Mouse (Mus musculus) brain, adult 2 months (tissue): Measurements from ENCODE around the gene Tnrc6b.
"Not testable (repeated sequence)": the region's sequence is repeated elsewhere in the genome, so short reads cannot be mapped to it uniquely, and the experiment has no call there.

ENCODE experiments used
- DNase-seq: peaks from one replicate; pipeline ENCODE4 v3.0.0; 2011; ENCODE audit warnings: low read depth, low spot score

The Tnrc6b gene

DNA sequence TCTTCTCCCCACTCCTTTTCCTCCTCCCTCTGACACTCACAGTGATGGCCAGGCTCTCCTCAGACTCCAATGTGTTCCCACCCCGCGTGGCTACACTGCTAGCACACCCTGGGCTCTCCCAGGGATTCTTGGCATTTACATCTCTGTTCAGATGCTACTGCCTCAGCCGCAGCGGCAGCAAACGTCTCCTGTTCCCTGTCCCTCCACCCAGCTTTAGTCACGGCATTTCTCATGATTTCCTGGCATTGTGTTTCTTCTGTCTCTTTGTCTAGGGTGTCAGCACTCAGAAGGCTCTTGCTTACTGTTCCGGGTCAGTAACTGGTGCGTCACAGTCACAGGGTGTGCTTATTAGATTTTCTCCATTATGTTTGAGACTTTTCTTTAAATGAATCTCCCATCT lies 138.9 kb downstream of the Tnrc6b start:
- DNase-seq, result peak; percentile 41

DNA sequence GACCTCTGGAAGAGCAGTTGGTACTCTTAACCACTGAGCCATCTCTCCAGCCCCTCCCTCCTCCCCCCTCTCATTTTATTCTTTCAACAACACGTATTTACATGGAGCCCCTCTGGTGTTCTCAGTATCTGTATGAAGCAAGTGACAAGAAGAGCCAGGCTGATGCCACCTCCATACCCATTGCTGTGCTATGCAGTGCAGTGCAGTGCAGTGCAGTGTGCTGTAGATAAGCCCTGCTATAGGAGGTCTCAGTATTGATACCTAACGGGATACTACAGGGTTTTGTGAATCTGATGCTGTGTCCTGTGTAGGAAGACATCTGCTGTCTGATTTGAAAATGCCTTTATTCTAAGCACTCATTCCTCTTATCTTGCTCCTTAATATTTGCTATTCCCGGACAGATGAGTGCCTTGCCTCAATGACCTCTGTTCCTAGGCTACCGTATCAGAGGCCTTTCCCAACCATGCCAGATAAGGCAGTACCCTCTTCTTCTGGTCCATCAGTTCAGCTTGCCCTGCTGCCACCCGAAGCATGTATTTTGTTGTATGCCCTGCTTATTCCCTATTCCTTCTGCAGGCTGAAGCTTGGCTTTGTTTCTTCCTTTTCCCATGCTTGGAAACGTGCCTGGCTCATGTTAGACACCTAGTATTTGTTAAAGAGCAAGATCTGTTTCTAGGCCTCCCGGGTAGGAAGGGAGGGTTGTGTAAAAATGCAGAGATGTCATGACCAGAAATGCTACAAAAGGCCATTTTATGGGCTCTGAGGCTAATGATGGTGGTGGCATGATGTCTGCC lies 139.8 kb downstream of the Tnrc6b start:
- peak; percentile 76 for DNase-seq

DNA sequence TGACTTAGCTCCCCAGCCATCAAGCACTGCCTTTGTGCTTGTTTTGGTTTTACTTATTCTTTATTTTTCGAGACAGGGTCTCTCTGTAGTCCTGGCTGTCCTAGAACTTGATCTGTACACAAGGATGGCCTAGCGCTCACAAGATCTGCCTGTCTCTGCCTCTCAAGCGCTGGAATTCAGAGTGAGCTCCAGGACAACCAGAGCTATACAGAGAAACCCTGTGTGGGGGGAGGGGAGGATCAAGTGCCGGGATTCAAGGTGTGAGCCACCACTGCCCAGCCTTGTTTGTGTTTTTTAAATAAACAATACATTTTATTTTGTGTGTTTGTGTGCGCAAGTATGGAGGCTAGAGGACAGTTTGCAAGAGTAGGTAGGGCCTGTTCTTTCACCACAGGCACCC lies 141.0 kb downstream of the Tnrc6b start:
- DNase-seq, result no peak

DNA sequence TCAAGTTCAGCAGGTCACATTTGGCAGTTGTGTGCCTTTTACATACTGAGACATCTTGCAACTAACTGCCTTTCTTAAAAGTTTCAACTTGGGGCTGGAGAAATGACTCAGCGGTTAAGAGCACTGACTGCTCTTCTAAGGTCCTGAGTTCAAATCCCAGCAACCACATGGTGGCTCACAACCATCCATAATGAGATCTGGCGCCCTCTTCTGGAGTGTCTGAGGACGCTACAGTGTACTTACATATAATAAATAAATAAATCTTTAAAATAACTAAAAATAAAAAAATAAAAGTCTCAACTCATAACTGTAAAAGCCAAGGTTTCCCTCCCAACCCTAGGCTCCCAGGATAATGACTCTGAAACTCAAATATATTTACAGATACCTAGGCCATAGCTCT lies 141.4 kb downstream of the Tnrc6b start:
- not testable (repeated sequence) for DNase-seq

DNA sequence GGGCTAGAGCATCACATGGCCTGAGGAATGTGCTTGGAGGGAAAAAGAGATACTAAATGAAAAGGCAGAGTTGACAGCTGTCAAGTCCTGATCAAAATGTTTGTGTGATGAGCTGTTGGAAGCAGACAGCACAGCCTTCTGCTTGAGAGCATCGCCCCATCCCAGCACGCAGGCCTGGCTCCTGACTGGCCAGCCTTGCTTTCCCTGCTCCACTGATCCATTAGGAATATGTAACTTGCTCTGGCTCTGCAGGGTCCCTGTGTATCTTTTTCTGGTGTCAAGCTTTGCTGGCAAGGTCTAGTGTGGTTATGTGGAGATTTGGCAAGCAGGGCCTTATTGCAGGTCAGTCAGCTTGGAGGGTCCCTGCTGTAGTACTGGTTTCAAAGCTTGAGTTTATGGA lies 148.3 kb downstream of the Tnrc6b start:
- peak; percentile 39 for DNase-seq

DNA sequence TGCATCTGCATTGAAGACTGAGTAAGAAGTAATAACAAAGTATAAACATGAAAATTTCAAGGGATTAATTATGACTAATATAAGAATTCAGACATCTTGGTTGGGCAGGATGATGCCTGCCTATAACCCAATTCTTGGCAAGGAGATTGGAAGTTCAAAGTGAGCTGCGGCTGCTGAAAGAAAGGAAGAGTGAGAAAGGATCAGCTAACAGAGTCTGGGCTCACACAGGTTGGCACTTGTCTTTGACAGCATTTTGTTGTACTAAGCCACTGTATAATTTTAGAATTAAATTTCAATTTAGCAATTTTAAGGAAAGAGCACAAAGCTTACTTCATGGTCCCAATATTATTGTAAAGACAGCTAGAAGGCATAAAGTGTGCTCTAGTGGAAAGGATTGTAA lies 150.2 kb downstream of the Tnrc6b start:
- no peak for DNase-seq

DNA sequence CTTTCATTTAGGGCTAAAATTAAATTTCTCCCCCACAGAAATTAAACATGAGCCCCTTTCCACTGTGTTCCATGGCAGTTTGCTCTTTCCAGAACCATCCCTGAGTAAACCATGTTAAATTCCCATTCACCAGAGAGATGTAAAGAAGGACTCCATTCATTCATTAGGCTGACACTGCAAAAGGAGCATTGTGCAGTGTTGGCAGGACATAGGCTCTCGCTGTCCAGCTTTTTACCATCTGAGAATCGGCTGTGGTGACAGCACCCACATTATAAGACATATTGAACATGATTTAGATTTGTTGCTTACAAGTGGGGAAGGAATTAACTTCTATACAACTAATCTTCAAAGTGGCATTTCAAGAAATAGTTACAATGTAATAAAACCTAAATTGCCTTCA lies 150.9 kb downstream of the Tnrc6b start:
- peak; percentile 67 for DNase-seq

DNA sequence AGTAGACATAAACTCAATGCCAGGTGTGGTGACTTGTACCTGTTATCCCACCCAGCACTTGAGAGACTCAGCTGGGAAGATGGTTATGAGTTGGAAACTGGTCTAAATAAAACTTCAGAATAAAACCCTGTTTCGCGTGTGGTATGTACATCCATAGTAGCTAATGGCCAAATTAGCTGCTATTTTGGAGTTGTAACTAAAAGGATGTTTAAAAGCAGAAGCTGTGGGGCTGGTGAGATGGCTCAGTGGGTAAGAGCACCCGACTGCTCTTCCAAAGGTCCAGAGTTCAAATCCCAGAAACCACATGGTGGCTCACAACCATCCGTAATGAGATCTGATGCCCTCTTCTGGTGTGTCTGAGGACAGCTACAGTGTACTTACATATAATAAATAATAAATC lies 157.5 kb downstream of the Tnrc6b start:
- DNase-seq, result not testable (repeated sequence)

DNA sequence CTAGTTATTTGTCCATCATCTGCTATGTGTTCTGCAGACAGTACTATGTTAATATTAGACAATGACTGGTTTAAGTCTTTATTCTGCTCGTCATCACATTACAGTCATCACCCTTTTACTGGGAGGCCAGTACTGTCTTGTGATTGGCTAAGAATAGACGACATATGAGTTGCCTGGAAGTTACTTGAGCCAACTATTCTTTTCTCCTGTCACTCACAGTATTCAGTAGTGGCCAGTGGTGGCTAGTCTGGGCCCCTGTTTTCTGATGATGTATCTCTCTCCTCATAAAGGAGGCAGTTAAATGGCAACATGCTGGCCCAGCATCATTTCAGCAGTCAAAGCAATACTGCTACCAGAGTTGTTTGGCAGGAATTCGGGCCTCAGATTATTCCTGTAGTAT lies 163.6 kb downstream of the Tnrc6b start:
- DNase-seq, result no peak

DNA sequence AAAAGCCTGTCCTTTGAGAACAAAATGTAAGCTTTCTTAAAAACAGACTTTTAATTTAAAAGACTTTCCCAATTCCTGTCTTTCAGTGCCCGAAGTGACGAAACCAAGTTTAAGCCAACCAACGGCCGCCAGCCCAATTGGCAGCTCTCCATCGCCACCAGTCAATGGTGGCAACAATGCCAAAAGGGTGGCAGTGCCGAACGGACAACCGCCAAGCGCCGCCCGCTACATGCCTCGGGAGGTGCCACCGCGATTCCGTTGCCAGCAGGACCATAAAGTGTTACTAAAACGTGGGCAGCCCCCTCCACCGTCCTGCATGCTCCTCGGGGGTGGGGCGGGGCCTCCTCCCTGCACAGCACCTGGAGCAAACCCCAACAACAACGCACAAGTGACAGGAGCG lies 165.1 kb downstream of the Tnrc6b start:
- DNase-seq, result peak; percentile 73

DNA sequence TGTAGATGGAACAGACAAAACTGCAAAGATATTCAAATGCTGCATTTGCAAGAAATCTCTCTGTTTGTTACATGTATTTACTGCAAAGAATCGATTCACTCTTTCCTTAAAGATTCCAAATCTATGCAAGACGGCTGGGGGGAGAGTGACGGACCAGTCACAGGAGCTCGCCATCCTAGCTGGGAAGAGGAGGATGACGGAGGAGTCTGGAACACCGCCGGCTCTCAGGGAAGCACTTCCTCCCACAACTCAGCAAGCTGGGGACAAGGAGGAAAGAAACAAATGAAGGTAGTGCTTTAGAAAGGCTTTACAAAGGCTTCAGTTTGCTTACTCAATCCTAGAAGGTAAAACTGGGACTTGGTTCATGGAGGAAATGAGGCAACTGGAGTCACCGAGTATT lies 173.0 kb downstream of the Tnrc6b start:
- DNase-seq, result peak; percentile 52

DNA sequence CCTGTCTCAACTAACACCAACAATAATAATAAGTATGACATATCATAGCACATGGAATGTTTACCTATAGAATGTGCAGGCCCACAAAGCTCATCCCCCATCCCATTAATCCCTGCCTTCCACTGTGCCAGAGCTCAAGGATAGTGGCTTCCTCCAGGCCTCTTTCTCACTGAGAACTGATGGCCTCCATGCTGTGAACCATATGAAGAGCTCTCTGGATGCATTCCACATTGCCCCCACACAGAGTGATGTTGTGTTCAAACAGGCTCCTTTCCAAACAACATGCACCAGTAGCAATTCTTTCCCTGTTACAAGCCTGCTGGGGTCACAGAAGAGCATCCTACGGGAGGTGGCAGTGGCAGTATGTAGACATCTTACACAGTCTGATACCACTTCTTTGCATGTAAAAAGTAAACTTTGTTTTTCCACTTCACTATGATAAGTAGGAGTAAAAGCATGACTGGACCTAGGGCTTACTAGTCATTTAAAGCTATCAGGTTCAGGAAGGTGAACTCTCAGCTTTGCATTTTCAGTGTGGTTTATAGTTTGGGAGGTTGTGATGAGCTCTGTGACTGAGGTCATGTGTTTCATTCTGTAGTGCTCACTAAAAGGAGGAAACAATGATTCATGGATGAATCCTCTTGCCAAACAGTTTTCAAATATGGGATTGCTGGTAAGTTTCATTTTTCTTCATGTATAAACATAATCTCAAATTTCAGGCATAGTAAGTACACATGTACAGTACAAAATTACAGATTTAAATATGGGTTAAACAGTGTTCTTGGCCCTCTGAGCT lies 175.4 kb downstream of the Tnrc6b start:
- DNase-seq, result peak; percentile 74

DNA sequence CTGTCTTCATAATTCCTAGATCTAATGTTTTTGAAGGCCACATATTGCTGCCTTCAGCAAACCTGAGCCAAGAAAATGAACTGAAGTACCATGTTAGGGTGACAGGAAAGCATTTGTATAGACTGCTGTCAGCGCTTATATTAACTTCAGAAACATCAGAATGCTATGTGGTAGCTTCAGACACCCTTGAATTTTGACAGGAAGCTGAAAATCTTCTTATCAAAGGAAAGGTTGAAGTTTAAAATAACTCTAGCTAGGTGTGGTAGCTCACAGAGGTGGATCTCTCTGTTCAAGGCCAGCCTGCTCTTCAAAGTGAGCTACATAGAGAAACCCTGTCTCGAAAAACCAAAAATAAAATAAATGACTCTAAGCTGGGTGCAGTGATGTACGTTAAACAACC lies 181.2 kb downstream of the Tnrc6b start:
- DNase-seq, result no peak

DNA sequence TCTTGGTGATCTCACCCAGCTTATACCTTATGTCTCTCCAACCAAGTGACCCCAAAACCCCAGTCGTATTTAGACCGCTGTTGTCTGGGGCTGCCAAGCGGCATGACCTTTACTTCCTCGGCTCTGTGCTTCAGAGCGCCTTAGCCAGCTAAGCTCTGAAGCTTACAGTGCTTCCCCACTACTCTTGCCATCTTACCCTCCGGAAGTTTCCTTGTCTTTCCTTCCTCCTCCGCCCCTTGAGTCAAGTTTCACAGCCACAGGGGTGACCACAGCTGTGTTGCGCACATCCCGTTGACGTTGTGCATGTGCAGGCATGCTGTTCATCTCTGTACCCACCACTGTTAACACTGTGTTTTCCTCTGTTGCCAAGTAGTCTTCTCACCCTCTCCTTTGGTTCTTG lies 185.6 kb downstream of the Tnrc6b start:
- no peak for DNase-seq

DNA sequence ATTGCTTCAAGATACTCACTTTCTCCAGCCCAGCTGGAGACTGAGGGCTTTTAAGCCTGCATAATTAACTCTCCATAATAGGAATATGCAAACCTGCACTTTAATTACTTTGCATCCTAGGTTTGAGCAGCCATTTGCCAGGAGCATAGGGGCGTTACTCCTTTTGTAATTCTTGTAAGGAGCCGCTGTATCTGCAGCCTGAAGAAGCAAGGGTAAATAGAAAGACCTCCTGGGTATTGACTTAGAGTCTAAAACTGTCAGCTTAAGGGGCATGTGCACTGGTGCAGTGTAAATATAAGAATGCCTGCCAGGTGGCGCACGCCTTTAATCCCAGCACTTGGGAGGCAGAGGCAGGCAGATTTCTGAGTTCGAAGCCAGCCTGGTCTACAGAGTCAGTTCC lies 186.8 kb downstream of the Tnrc6b start:
- DNase-seq, result no peak

DNA sequence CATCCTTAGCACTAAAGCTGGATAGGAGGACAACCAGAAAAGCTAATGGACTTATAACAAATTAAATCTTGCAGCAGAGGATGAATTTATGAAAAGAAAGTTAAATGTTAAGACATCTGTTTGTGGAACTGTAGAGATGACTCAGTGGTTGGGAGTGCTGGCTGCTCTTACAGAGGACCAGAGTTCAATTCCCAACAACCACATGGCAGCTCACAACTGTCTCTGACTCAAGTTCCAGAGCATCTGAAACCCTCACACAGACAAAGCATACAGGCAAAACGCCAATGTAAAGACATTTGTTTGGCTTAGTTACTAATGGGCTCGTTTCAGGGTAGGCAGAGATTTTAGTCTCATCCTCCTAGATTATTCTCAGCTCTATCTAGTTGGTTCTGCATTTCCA lies 188.7 kb downstream of the Tnrc6b start:
- peak; percentile 37 for DNase-seq

DNA sequence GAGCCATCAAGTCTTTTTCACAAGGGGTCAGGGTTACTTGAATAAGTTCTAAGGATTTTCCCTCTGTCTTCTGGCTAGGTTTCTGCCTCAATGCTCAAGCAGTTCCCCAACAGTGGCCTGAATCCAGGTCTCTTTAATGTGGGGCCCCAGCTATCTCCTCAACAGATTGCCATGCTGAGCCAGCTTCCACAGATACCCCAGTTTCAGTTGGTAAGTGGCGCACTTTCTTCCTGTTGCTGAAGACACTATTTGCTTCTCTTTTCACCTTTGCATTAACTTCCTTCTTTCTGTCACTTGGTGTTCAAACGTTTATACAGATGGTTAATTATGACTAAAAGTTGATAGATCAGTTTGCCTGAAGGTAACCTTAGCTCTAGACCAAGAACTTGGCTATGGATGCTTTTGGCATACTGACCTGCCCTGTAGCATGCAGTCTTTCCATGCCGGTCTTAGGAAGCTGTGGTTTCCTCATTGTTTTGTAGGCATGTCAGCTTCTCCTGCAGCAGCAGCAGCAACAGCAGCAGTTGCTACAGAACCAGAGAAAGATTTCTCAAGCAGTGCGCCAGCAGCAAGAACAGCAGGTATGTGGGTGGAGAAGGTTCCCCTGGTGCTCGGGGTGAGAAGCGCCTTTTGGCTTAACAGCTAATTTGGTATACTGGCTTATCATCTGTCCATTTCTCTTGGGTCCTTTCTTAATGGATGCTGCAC lies 190.8 kb downstream of the Tnrc6b start:
- DNase-seq, result peak; percentile 70

DNA sequence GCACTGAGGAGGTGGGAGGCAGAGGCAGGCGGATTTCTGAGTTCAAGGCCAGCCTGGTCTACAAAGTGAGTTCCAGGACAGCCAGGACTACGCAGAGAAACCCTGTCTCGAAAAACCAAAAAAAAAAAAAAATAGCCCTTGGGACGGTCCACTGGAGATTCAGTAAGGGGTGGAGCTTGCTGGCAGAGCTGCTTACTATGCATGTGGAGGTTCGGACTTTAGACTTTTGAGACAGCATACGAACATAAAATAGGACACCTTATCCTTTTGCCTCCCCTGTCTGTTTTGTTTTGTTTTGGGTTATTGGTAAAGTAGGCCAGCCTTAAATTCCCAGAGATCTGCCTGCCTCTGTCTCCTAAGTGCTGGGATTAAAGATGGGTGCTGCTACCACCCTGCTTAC lies 193.7 kb downstream of the Tnrc6b start:
- not testable (repeated sequence) for DNase-seq

DNA sequence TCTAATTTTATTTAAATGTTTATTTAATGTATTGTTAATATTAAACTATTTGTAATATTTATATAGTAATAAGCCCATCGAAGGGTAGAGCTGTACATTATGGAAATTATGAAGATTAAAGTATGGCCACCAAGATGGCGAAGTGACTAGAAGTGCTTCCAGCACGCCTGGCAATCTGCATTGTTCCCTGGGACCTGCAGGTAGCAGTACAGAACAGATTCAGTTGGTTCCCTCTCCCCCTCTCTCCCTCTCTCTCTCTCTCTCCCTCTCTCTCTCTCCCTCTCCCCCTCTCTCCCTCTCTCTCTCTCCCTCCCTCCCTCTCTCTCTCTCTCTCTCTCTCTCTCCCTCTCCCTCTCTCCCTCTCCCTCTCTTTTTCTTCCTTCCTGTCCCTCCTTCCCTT lies 199.1 kb downstream of the Tnrc6b start:
- no peak for DNase-seq

DNA sequence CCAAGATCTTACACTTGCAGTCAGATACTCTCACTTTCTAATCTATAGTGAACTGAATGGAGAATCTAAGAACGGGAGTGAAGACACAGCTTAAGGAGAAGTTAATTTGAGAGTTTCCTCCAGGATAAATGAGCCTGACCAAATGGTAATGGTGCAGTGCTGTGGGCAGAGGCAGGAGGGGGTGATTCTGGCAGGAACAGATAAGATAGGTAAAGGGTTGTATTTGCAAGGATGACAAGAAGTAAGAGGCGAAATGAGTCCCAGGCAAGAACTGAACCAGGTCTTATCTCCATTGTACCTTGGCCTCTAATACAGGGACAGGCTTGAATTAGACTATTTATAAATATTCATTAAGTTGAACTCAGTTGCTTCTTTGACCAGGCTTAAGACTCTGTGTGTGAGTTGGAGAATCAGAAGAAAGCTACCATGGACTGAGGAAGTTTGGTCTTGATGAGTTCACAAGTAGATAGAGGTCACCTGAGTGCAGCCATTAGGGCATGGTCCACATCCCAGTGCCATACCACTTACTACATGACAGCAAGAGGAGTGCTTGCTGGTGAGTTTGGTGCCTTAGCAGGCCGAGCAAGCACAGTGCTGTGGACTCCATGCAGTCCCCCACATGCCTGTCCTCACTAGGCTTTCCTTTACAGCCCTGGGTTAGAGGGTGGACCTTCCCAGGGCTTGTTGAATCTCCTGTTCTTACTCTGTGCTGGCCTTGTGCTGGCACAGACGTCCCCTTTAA lies 199.8 kb downstream of the Tnrc6b start:
- DNase-seq, result no peak

DNA sequence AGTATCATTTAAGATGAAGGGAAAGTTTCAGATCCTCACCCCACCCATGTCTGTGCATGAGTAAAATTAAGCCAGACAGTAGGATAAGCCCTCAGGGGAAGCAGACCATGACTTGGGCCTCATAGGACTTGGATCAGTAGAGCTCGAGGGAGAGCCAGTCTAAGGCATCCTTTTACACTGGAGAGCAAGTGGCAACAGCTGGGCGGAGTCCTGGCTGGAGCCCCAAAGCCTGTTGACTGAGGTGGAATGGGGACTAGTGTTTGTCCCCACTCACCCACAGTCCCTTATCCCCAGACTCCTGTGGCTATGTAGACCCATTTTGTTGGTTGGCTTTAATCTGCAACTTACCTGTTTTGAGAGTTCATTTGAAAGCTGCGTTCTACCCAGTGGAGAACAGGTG lies 201.1 kb downstream of the Tnrc6b start:
- DNase-seq, result no peak

DNA sequence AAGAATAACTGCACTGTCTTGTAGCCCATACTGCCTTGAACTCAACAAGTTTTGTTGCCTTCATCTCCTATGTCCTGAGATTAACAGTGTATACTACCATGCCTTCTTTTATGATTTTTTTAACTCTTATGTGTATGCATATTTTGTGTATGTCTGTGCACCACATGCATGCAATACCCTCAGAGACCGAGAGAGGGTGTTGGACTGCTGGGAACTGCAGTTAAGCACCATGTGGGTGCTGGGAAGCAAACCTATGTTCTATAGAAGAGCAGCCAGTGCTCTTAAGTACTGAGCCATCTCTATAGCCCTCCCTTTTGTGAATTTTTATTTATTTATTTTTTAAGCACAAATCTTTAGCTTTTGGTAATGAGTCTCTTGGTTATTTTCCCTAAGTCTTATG lies 202.7 kb downstream of the Tnrc6b start:
- no peak for DNase-seq
